ENCODE assay signal across 25 mouse cellular contexts in genomic region chr12:32998766-32999165, GRCm38 (mm10). TPM values are rescaled to one million over a fixed set of nuclear protein-coding genes. Genes with fewer than 3 reads are reported as not detected.
A peak's percentile ranks its signal among the peaks of the same experiment; 100 is the strongest.
DNase-seq lines count a peak whose midpoint lies in the region; ATAC-seq lines count a peak whose summit lies in the region.
"Had no signal": no experiment of that assay in that cellular context is flagged by ENCODE, and none has a peak within 500 bp of the region (broad histone marks: within the 10 kb centered on the region; RNA-seq: fewer than 3 reads in every experiment).

No protein-coding gene starts in this region.

- no peaks in the 10 kb centered on the region for H3K27me3 ChIP-seq in forebrain, embryonic 10.5 days (ENCODE audit: poor library complexity, severe bottlenecking)
- H3K27me3 ChIP-seq in forebrain, embryonic 11.5 days (ENCODE audit: control insufficient read depth, insufficient read depth, low read length), result no peaks in the 10 kb centered on the region
- no peaks in the 10 kb centered on the region for H3K27me3 ChIP-seq in neural tube, embryonic 15.5 days (replicated peaks)
- H3K27me3 ChIP-seq: hindbrain, embryonic 15.5 days; intestine, embryonic 15.5 days; limb, embryonic 12.5 days; midbrain, embryonic 15.5 days had no signal

- no peaks in the 10 kb centered on the region for H3K9me3 ChIP-seq in forebrain, embryonic 10.5 days
- no peaks in the 10 kb centered on the region for H3K9me3 ChIP-seq in forebrain, embryonic 11.5 days (ENCODE audit: control insufficient read depth, low read length)
- no peaks in the 10 kb centered on the region for H3K9me3 ChIP-seq in neural tube, embryonic 15.5 days (replicated peaks)
- H3K9me3 ChIP-seq: embryonic facial prominence, embryonic 10.5 days; hindbrain, embryonic 15.5 days; intestine, embryonic 15.5 days; limb, embryonic 12.5 days; liver, embryonic 12.5 days; megakaryocyte, embryonic 14.5 days; midbrain, embryonic 15.5 days had no signal

- no peak for ATAC-seq in forebrain, embryonic 11.5 days (replicated peaks; ENCODE audit: low FRiP score)
- no peak for ATAC-seq in neural tube, embryonic 15.5 days (ENCODE audit: low FRiP score)
- ATAC-seq: forebrain, postnatal 0 days; intestine, embryonic 15.5 days; liver, embryonic 12.5 days; midbrain, embryonic 15.5 days had no signal

- H3K27ac ChIP-seq in forebrain, embryonic 10.5 days, result no peak overlapping the region
- no peak overlapping the region for H3K27ac ChIP-seq in forebrain, embryonic 11.5 days (ENCODE audit: low read depth, low read length)
- no peak overlapping the region for H3K27ac ChIP-seq in neural tube, embryonic 15.5 days (replicated peaks)
- H3K27ac ChIP-seq: embryonic facial prominence, embryonic 10.5 days; hindbrain, embryonic 15.5 days; intestine, embryonic 15.5 days; limb, embryonic 12.5 days; liver, embryonic 12.5 days; midbrain, embryonic 15.5 days had no signal

- peak; percentile 7 for DNase-seq in forebrain, embryonic 10.5 days (ENCODE audit: extremely low spot score, low spot score)
- DNase-seq in forebrain, embryonic 11.5 days (ENCODE audit: low spot score), result no peak
- DNase-seq in thymus, postnatal 0 days (ENCODE audit: low spot score), result peak; percentile 27
- no peak for DNase-seq in thymus, postnatal 36 days
- peak; percentile 16 for DNase-seq in induced T-regulatory cell, adult 2 months (ENCODE audit: low read depth)
- no peak for DNase-seq in lung, postnatal 10 days
- DNase-seq in gastrocnemius, postnatal 36 days, result no peak
- DNase-seq: adrenal gland, postnatal 14 days; cerebellum, adult 11 months; cerebellum, adult 9-11 months; forebrain, postnatal 0 days; heart, postnatal 4 days; kidney, adult 9 months; kidney, postnatal 25 days; layer of hippocampus, postnatal 36 days; lung, adult 18-20 months; spleen, adult 18-20 months had no signal

- no peak overlapping the region for H3K4me3 ChIP-seq in forebrain, embryonic 10.5 days
- no peak overlapping the region for H3K4me3 ChIP-seq in forebrain, embryonic 11.5 days (ENCODE audit: low read depth, low read length)
- no peak overlapping the region for H3K4me3 ChIP-seq in neural tube, embryonic 15.5 days (replicated peaks)
- H3K4me3 ChIP-seq: embryonic facial prominence, embryonic 10.5 days; hindbrain, embryonic 15.5 days; intestine, embryonic 15.5 days; limb, embryonic 12.5 days; liver, embryonic 12.5 days; megakaryocyte, embryonic 14.5 days; midbrain, embryonic 15.5 days had no signal

- WGBS in forebrain, embryonic 10.5 days, result 64% methylated on average over 3 of the region's 5 CpGs
- WGBS in forebrain, embryonic 11.5 days, result 85% methylated on average over 5 of the region's 5 CpGs
- 84% methylated on average over 5 of the region's 5 CpGs for WGBS in neural tube, embryonic 15.5 days

- no peaks in the 10 kb centered on the region for H3K36me3 ChIP-seq in forebrain, embryonic 10.5 days (replicated peaks)
- no peaks in the 10 kb centered on the region for H3K36me3 ChIP-seq in forebrain, embryonic 11.5 days (ENCODE audit: control insufficient read depth, insufficient read depth, low read length)
- no peaks in the 10 kb centered on the region for H3K36me3 ChIP-seq in neural tube, embryonic 15.5 days
- H3K36me3 ChIP-seq: embryonic facial prominence, embryonic 10.5 days; hindbrain, embryonic 15.5 days; intestine, embryonic 15.5 days; limb, embryonic 12.5 days; liver, embryonic 12.5 days; midbrain, embryonic 15.5 days had no signal

- H3K9ac ChIP-seq in forebrain, embryonic 11.5 days (ENCODE audit: low read length), result no peak overlapping the region
- no peak overlapping the region for H3K9ac ChIP-seq in neural tube, embryonic 15.5 days (replicated peaks)
- H3K9ac ChIP-seq: forebrain, postnatal 0 days; hindbrain, embryonic 15.5 days; intestine, embryonic 15.5 days; limb, embryonic 12.5 days; liver, embryonic 12.5 days; midbrain, embryonic 15.5 days had no signal

- intact Hi-C loops in gastrocnemius, postnatal 36 days (cut with DNase I), result no loop called here

- H3K4me1 ChIP-seq in forebrain, embryonic 10.5 days, result peaks cover 10% of the 10 kb centered on the region; the same call in 1 of the 2 replicates
- no peaks in the 10 kb centered on the region for H3K4me1 ChIP-seq in forebrain, embryonic 11.5 days (replicated peaks; ENCODE audit: control insufficient read depth, insufficient read depth, low read length)
- H3K4me1 ChIP-seq in neural tube, embryonic 15.5 days, result no peaks in the 10 kb centered on the region
- H3K4me1 ChIP-seq: hindbrain, embryonic 15.5 days; intestine, embryonic 15.5 days; liver, embryonic 12.5 days; midbrain, embryonic 15.5 days had no signal

- H3K4me2 ChIP-seq in forebrain, embryonic 11.5 days (ENCODE audit: low read depth, low read length, severe bottlenecking), result no peak overlapping the region
- no peak overlapping the region for H3K4me2 ChIP-seq in neural tube, embryonic 15.5 days
- H3K4me2 ChIP-seq: hindbrain, embryonic 15.5 days; intestine, embryonic 15.5 days; limb, embryonic 12.5 days; liver, embryonic 12.5 days; midbrain, embryonic 15.5 days had no signal

RNA-seq across cellular contexts. Expression of gene Sypl, which starts 45.1 kb away (rescaled TPM):
- 48.6 and 52.0 TPM in 2 replicates for polyA plus RNA-seq in forebrain, embryonic 10.5 days (2016; fragmentation: Nextera tagmentation; extraction: Ambion mirVana)
- 49.4 and 53.3 TPM in 2 replicates for polyA plus RNA-seq in forebrain, embryonic 11.5 days (2014; fragmentation: Nextera tagmentation; extraction: Ambion mirVana)
- polyA plus RNA-seq in thymus, postnatal 0 days (2015; fragmentation: Nextera tagmentation; extraction: Ambion mirVana), result 109 and 111 TPM in 2 replicates
- polyA plus RNA-seq in neural tube, embryonic 15.5 days (2015; fragmentation: Nextera tagmentation; extraction: Ambion mirVana), result 39.2 and 57.1 TPM in 2 replicates
- total RNA-seq in gastrocnemius, postnatal 36 days (2021), result 100 to 1,000 TPM; 153 to 169 TPM

Comparison
In these comparisons a context has a peak if more than half of its experiments do, and no peak if none do; other contexts are left out.
1. DNase-seq: peak in forebrain, embryonic 10.5 days (single experiment), thymus, postnatal 0 days (single experiment) and induced T-regulatory cell, adult 2 months (single experiment); none in forebrain, embryonic 11.5 days (single experiment), thymus, postnatal 36 days (0 of 2), lung, postnatal 10 days (single experiment) and gastrocnemius, postnatal 36 days (0 of 2).